Mouse (Mus musculus) lung, postnatal 4 days (tissue): Measurements from ENCODE around the gene Knstrn.

Experiments used
- DNase-seq, 2 experiments: peaks; one replicate each; pipeline ENCODE4 v3.0.0; 2021

Gene Knstrn

GRCm38 (mm10) chr2:118813981-118814836 lies at the start of gene Knstrn:
TSS of gene Knstrn (plus strand) at chr2:118814003.
- DNase-seq = peak; percentile 92

DNA sequence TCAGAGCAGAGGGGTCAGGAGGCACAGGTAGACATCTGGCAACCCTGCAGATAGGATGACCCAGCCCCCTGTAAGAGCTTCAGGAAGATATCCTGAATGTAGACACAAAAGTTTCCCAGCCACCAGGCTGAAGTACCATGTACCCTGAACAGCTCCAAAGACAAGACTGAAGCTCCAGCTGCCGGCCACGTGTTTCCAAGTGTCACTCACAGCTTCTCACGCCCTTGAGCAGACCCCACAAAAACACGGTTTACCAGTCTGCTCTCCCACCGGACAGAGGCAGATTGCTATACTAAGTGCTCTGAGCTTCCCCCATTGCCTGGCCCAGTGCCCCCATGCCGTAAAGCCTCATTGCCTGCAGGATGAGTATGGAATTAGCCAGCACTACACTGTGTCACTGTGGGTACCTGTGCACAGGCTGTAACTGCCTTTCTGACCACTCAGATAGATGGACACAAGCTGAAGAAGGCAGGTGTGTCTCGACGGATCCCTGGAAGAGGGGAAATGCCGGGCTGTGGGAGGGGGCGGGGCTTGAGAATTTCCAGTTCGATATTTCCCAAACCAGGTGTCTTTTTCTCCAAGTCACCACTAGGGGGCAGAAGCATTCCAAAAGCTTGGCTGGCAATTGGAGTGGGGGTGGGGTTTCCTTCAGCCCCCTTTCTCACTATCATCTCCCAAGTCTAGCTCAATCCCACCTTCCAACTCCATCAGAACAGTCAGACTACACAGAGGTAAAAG lies 49.5 kb upstream of the Knstrn start:
- peak in 1 of 2 experiments; percentile 59 for DNase-seq

- no peak for DNase-seq
These were observed 48.9 kb upstream of the Knstrn start for GRCm38 (mm10) chr2:118764875-118765274.

- peak; percentile 45 to 48 for DNase-seq
These were observed 47.5 kb upstream of the Knstrn start for GRCm38 (mm10) chr2:118766041-118767033.

DNA sequence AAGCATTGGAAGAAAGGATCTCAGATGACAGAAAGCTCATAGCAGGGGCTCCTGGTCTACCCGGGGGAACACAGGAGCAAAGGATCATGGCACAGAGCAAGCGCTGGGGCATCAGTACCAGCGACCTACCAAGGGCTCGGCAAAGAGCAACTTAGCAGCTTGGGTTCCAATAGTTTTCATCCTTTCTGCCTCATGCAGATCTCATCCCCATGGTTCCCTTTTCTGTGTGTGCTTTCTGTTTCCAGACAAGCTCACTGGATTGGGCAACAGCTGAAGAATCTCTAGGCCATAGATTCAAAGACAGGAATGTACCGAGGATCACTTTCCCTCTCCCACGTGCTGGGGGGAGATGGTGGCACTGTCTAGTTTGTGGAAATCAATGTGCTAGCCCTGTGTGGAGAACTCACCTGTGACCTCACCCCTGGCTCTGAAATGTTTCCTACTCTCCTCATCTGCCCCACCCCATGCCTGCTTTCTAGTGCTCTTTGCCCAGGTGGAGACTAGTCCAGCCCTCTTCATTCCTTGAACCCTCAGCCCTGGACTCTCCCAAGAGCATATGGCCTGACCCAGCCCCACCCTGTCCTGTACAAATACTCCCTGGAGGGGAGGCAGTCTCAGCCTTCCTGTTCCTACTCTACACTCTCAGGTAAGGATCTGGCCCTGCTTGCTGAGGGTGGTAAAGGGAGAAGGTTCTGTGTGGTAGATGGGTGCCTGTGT lies 41.5 kb upstream of the Knstrn start, which contains the start of gene Phgr1:
TSS of gene Phgr1 (plus strand) at position 612 of the 717 bp plus-strand sequence.
- no peak for DNase-seq

DNA sequence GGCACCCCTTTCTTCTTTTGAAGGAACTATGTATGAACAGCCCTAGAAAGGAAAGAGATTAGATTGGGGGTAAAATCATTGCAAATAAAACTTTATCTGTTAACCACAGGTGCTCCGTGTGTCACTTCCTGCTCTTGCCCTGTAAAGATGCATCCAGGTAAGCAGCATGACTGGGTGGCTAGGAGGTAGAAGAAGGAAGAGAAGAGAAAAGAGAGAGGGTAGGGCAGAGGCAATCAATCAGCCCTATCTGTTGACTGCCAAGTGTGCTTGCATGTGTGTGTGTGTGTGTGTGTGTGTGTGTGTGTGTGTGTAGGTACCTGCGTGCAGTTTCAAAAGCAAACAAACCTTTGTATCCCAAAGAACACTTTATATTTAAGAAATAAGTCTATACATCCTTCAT lies 39.3 kb upstream of the Knstrn start:
- no peak for DNase-seq

GRCm38 (mm10) chr2:118775396-118775795 lies 38.4 kb upstream of the Knstrn start:
- no peak for DNase-seq

GRCm38 (mm10) chr2:118775846-118776245 lies 38.0 kb upstream of the Knstrn start:
- DNase-seq = peak in 1 of 2 experiments; percentile 49

DNA sequence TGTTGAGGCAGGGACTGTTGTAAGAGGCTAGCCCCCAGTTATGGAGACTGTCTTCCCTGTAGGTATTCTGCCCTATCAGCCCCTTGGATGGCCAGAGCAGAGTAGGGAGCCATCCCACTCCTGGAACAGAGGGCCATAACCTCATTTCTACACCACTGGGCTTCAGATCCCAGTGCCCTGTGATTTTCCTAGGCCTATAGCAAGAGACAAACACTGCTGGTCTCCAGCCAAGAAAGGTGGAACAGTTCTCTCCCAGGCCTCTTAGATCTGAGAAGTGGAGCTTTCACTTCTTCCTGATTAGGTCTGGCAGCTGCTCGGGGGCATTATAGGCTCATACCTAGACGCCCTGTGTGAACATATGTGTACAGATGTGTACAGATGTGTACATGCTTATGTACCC lies 37.5 kb upstream of the Knstrn start:
- no peak for DNase-seq

DNA sequence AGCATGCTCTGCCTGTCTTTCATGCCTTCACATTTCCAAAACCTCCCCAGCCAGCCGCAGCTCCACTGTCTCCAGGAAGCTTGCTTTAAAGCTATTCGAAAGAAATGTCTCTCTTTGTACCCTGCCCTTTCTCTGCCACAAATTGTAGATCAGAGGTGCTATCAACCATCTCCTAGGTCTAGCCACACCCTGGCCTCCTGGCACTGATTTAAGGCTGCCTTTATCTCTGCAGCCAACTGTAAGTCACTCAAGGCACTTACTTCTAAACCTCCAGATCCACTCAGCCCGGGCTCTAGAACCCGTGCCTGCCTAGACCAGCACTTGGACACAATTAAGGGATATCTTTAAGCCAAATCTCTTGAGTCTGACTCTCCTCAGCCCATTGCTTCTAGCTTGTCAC lies 35.4 kb upstream of the Knstrn start:
- no peak for DNase-seq

GRCm38 (mm10) chr2:118779065-118779464 lies 34.7 kb upstream of the Knstrn start:
- no peak for DNase-seq

DNA sequence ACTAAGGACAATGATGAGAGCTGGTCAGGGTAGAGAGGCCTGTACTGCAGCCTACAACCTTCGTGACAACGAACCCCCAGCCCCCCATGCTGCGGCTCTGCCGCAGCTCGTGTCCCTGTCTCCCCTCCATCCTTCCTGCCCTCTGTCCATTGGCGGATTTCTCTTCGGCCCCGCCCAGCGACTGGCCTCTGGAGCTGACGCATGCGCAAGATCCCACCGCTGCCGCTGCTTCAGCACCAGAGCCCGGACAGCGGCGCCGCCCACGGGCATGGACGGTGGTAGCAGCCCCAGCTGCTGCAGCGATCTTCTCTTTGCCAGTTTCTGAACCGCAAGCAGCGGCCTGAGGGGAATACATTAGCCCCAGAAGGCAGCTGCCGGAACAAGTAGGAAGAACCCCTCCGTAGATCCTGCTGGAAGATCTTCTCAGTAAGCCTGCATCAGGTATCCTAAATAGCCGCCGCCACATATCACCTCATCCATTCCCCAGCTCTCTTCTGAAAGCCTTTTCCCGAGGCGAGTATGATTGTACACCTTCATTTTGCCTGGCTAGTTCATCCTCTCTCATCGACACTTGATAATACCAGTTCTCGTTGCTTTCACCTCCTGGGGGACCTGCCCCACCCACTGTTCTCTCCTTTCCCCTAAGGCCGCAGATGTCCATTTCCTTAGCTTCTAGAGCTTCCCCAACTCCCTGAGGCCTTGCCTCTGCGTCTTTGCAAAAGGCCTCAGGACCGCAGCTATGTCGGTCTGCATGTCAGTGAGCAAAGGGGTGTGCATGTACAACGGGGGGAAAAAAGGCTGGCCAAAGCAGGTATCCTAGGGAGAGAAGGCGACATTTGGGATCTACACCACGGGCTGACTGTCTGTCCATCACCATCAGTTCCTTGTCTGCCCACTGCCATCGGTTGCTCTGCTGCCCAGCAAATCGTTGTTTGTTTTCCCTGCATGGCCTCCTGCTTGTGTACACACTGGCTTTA lies 34.0 kb upstream of the Knstrn start, which contains the start of gene Disp2:
TSS of gene Disp2 (plus strand) at position 216 of the 977 bp plus-strand sequence.
- peak; percentile 95 to 96 for DNase-seq

- no peak for DNase-seq
These were observed 32.7 kb upstream of the Knstrn start for GRCm38 (mm10) chr2:118781115-118781514.

- peak; percentile 41 to 44 for DNase-seq
These were observed 31.5 kb upstream of the Knstrn start for GRCm38 (mm10) chr2:118782303-118782702.

- DNase-seq = no peak
These were observed 30.7 kb upstream of the Knstrn start for GRCm38 (mm10) chr2:118783093-118783492.

DNA sequence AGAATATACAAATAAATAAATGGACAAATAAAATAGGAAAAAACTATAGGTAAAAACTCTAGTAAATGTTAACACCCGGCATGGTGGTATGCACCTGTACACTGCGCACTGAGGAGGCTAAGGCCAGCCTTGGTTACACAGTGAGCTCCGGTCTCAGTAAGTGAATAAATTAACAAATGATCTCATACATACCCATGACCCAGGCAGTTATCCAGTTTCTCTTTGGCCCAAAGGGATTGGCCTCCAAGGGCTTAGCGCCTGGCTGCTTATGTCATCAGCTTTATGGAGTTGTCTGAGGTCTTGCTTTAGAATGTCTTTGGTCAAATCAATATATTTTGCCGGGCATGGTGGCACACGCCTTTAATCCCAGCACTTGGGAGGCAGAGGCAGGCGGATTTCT lies 30.1 kb upstream of the Knstrn start:
- DNase-seq = no peak

- no peak for DNase-seq
These were observed 27.3 kb upstream of the Knstrn start for GRCm38 (mm10) chr2:118786525-118786924.

- no peak for DNase-seq
These were observed 24.3 kb upstream of the Knstrn start for GRCm38 (mm10) chr2:118789501-118789900.

- no peak for DNase-seq
These were observed 23.6 kb upstream of the Knstrn start for GRCm38 (mm10) chr2:118790221-118790550.
